Mouse (Mus musculus): Measurements from ENCODE around the gene Gm3238.
"Not testable (repeated sequence)": the region's sequence is repeated elsewhere in the genome, so short reads cannot be mapped to it uniquely, and the experiment has no call there.

Gm3238 gene

DNA sequence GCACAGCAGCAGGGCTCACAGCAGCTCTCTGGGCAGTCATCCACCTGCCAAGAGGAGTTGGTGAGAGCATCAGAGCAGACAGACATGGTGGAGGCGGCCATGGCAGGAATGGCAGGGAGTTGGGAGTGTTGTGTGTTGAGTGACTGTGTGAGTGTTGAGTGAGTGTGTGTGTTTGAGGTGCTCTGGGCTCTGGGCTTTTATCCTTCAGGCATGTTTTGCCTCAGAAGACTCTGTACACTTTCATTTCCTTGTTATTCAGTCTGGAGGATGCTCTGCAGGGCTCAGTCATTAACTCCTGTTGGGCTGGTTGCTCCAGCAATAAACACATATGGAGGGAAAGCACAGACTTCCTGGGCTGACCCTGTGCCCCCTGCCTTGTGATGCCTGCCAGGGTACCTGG, at the start of gene Gm3238:
TSS of gene Gm3238 (minus strand) at position 101 of the 400 bp plus-strand sequence.
- in situ Hi-C loops (cut with MboI, MseI), result not testable (repeated sequence)

DNA sequence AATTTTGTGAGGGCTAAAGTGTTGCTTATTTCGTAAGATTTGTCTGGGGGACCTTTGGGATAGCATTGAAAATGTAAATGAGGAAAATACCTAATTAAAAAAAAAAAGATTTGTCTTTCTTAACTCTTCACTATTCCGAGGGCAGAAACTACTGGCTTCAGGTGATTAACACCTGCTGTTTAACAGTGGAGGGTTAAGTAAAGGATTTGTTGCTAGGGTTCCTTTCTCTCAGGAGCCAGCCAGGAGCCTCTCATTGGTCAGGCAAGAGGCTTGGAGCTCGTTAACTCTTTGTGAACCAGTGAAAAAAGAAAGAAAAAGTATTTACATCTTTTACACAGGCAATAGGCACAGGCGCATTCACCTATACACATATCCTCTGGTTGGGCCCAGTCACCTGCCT, 48.1 kb upstream of the Gm3238 start:
- in situ Hi-C loops (cut with MboI, MseI), result no loop called here

DNA sequence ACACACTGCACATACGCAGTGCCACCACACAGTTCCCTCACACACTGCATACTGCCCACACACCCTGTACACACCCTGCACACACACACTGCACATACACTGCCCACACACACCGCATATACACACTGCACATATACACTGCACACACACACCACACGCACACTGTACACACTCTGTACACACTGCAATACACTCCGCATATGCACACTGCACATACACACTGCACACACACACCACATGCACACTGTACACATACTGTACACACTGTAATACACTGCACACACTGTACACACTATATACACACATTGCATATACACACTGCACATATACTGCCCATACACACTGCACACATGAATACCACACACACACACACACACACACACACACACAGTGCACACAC, 47.4 kb upstream of the Gm3238 start:
- in situ Hi-C loops (cut with MboI, MseI), result no loop called here

GRCm38 (mm10) chr10:77815514-77815913, 44.4 kb upstream of the Gm3238 start:
- in situ Hi-C loops (cut with MboI, MseI), result no loop called here

DNA sequence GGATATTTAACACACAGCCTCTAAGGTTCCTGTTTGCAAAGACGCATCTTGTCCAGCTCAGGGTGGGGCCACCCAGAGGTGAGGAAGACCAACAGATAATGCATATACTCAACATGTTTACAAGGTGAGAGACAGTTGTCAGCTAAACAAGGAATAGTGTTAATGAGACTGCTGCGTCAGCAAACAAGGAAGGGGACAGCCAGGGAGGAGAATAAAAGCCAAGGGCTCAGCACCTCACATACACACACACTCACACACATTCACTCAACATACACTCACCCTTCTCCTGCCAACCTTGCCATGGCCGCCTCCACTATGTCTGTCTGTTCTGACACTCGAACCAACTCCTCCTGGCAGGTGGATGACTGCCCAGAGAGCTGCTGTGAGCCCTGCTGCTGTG, 43.3 kb upstream of the Gm3238 start, which contains the start of gene Gm2696:
TSS of gene Gm2696 (plus strand) at position 301 of the 400 bp plus-strand sequence.
- in situ Hi-C loops (cut with MboI, MseI), result no loop called here

DNA sequence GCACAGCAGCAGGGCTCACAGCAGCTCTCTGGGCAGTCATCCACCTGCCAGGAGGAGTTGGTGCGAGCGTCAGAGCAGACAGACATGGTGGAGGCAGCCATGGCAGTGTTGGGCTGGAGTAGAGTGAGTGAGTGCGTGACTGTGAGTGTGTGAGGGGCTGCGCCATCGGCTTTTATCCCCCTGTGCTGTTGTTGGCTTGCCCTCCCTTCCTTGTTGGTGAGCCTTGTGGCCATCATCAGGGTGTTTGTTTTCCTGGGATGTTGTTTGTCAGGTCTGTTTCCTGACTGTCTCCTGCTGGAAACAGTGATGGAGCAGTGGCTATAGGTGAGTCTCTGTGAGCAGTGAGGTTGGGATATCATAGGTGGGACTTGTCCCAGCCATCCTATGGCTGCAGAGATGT, 40.6 kb upstream of the Gm3238 start, which contains the start of gene Gm9507:
TSS of gene Gm9507 (minus strand) at position 101 of the 400 bp plus-strand sequence.
- in situ Hi-C loops (cut with MboI, MseI), result no loop called here

DNA sequence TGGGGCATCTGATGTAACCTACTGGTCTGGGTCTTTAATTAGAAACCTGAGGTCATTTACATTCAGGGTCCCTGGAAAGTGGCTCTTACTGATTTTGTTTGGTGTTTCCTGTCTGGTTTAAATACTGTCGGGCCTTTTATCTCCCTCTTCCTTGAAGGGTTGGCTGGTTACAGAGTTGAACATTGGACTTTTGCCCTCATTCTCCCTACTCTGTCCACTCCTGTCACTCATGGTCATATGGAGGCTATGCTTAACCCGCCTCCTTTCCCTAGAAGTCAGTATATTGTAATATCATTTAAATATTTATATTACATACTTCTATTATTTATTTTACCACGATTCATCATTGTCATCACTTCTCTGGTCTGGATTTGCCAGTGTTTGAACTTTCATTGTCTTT, 33.0 kb upstream of the Gm3238 start:
- in situ Hi-C loops (cut with MboI, MseI), result no loop called here

GRCm38 (mm10) chr10:77798921-77799508, 27.9 kb upstream of the Gm3238 start, which contains the start of gene Gm19668:
TSS of gene Gm19668 (minus strand) at chr10:77799133.
- in situ Hi-C loops (cut with MboI, MseI), result no loop called here

- in situ Hi-C loops (cut with MboI, MseI), result not testable (repeated sequence)
Measured at GRCm38 (mm10) chr10:77798164-77798920, 27.2 kb upstream of the Gm3238 start.

GRCm38 (mm10) chr10:77797677-77798076, 26.6 kb upstream of the Gm3238 start:
- in situ Hi-C loops (cut with MboI, MseI), result no loop called here

DNA sequence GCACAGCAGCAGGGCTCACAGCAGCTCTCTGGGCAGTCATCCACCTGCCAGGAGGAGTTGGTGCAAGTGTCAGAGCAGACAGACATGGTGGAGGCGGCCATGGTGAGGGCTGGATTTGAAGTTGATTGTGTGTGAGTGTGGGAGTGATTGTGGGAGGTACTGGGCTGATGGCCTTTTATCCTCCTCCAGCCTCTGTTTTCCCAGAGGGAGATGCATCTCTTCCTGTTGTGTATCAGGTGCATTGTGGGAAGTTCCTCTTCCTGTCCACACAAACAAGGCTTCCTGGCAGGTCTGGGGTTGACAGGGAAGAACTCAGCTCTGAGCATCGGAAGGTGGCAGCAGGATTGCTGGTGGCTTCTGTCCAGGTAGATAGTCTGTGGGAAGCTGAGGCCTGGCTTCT, 23.9 kb upstream of the Gm3238 start, which contains the start of gene Gm9639:
TSS of gene Gm9639 (minus strand) at position 101 of the 400 bp plus-strand sequence.
- in situ Hi-C loops (cut with MboI, MseI), result no loop called here

DNA sequence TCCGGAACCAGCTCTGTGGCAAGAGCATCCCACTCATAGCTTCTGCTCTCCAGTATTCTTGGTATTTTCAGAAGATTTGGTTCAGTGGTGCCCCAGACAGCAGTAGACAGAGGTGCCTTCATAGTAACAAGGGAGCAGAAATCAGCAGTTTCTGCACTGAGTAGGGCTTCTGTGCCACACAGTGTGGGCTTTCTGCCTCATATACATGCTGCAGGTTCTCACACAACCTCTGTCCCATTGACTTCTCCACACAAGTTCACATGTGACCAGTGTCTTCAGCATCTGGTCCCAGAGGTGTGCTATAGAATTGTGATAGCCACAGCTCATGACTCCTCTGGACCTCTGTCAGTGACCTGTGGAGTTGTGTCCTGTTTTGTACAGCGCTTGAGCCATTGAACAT, 17.5 kb upstream of the Gm3238 start:
- in situ Hi-C loops (cut with MboI, MseI), result no loop called here

DNA sequence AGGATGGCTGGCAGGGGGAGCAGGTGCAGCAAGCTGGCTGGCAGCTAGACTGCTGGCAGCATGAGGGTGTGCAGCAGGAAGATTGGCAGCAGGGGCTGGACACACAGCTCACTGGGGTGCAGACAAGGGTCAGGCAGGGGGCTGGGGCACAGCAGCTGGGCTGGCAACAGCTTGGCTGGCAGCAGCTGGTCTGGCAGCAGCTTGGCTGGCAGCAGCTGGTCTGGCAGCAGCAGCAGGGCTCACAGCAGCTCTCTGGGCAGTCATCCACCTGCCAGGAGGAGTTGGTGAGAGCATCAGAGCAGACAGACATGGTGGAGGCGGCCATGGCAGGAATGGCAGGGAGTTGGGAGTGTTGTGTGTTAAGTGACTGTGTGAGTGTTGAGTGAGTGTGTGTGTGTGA, 16.8 kb upstream of the Gm3238 start, which contains the start of gene Gm7137:
TSS of gene Gm7137 (minus strand) at position 325 of the 400 bp plus-strand sequence.
- in situ Hi-C loops (cut with MboI, MseI), result not testable (repeated sequence)

- in situ Hi-C loops (cut with MboI, MseI), result not testable (repeated sequence)
Measured at GRCm38 (mm10) chr10:77783396-77783795, 12.3 kb upstream of the Gm3238 start.

GRCm38 (mm10) chr10:77782442-77782841, 11.3 kb upstream of the Gm3238 start, which contains the start of gene Gm3250:
TSS of gene Gm3250 (minus strand) at chr10:77782542.
- in situ Hi-C loops (cut with MboI, MseI), result not testable (repeated sequence)

DNA sequence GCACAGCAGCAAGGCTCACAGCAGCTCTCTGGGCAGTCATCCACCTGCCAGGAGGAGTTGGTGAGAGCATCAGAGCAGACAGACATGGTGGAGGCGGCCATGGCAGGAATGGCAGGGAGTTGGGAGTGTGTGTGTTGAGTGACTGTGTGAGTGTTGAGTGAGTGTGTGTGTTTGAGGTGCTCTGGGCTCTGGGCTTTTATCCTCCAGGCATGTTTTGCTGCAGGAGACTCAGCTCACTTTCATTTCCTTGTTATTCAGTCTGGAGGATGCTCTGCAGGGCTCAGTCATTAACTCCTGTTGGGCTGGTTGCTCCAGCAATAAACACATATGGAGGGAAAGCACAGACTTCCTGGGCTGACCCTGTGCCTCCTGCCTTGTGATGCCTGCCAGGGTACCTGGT, 5.7 kb upstream of the Gm3238 start, which contains the start of gene Gm7138:
TSS of gene Gm7138 (minus strand) at position 101 of the 400 bp plus-strand sequence.
- in situ Hi-C loops (cut with MboI, MseI), result not testable (repeated sequence)

GRCm38 (mm10) chr10:77772142-77772541, 1.0 kb upstream of the Gm3238 start:
- in situ Hi-C loops (cut with MboI, MseI), result not testable (repeated sequence)

- in situ Hi-C loops (cut with MboI, MseI), result no loop called here
Measured at GRCm38 (mm10) chr10:77769727-77770126, 1.4 kb downstream of the Gm3238 start.

- in situ Hi-C loops (cut with MboI, MseI), result not testable (repeated sequence)
Measured at GRCm38 (mm10) chr10:77759582-77759981, 11.5 kb downstream of the Gm3238 start, which contains the start of gene Gm3233. TSS of gene Gm3233 (minus strand) at chr10:77759682.

GRCm38 (mm10) chr10:77753448-77753847, 17.7 kb downstream of the Gm3238 start:
- in situ Hi-C loops (cut with MboI, MseI), result no loop called here

- in situ Hi-C loops (cut with MboI, MseI), result not testable (repeated sequence)
Measured at GRCm38 (mm10) chr10:77752312-77752711, 18.8 kb downstream of the Gm3238 start.

GRCm38 (mm10) chr10:77751254-77751653, 19.9 kb downstream of the Gm3238 start, which contains the start of gene Gm9736:
TSS of gene Gm9736 (minus strand) at chr10:77751354.
- in situ Hi-C loops (cut with MboI, MseI), result not testable (repeated sequence)

Data from T-helper 2 cell (primary cell).